Mouse (Mus musculus) embryonic facial prominence, embryonic 10.5 days (tissue): ENCODE data around the gene Esrrb. TPM values are rescaled to one million over a fixed set of nuclear protein-coding genes. Genes with fewer than 3 reads are reported as not detected.

ENCODE experiments used
- DNase-seq: peaks from one replicate; pipeline ENCODE4 v3.0.0-alpha.2; 2017; ENCODE audit warnings: low spot score
- H3K27ac ChIP-seq: fragments of 300-500 bp; sonication (generic); replicated peaks from 2 replicates; pipeline ENCODE4 v1.5.1; 2016; ENCODE audit warnings: mild to moderate bottlenecking
- H3K27me3 ChIP-seq: fragments of 300-500 bp; sonication (generic); replicated peaks from 2 replicates; pipeline ENCODE4 v1.6.1; 2016; ENCODE audit warnings: low read depth, mild to moderate bottlenecking; ENCODE audit not compliant: poor library complexity, severe bottlenecking
- H3K36me3 ChIP-seq: fragments of 300-500 bp; sonication (generic); replicated peaks from 2 replicates; pipeline ENCODE4 v1.6.1; 2016; ENCODE audit warnings: mild to moderate bottlenecking, moderate library complexity
- H3K4me1 ChIP-seq: fragments of 300-500 bp; sonication (generic); 2 replicates; pipeline ENCODE4 v1.6.1; 2016
- H3K4me3 ChIP-seq: fragments of 300-500 bp; sonication (generic); 2 replicates; pipeline ENCODE4 v1.5.1; 2016; ENCODE audit warnings: mild to moderate bottlenecking, moderate library complexity
- H3K9me3 ChIP-seq: fragments of 300-500 bp; sonication (generic); 2 replicates; pipeline ENCODE4 v1.6.1; 2016; ENCODE audit warnings: mild to moderate bottlenecking
- WGBS: fragments of 180-500 bp; shearing (Covaris S2); methylation state at CpG from one replicate; pipeline ENCODE4 v1.1.7; 2016; 5-methylcytosine and 5-hydroxymethylcytosine counted together
- polyA plus RNA-seq: library from polyadenylated mRNA; unstranded; fragments of >200 nt; fragmentation: Nextera tagmentation; extraction: Ambion mirVana; gene quantifications from 2 replicates; pipeline ENCODE4 v1.2.1, GENCODE M21; 2016

Esrrb gene
- polyA plus RNA-seq, 1 experiment from 2014 or later, result 0.20 TPM

GRCm38 (mm10) chr12:86427585-86427984, 66.7 kb downstream of the Esrrb start:
- 58% methylated on average over 2 of the region's 2 CpGs for WGBS
- H3K36me3 ChIP-seq, result no peaks in the 10 kb centered on the region
- H3K27me3 ChIP-seq, result peaks cover 50% of the 10 kb centered on the region

GRCm38 (mm10) chr12:86431671-86432070, 70.8 kb downstream of the Esrrb start:
- Histone ChIP-seq H3K4me3 (no peak overlapping the region), H3K27me3 (peaks cover 24% of the 10 kb centered on the region), H3K9me3 (no peaks in the 10 kb centered on the region), H3K4me1 (peaks cover 20% of the 10 kb centered on the region), H3K36me3 (no peaks in the 10 kb centered on the region), H3K27ac (no peak overlapping the region)
- 80% methylated on average over 5 of the region's 5 CpGs for WGBS
- DNase-seq, result no peak

More at GRCm38 (mm10) chr12:86427585-86427984, 66.7 kb downstream of the Esrrb start:
- Histone ChIP-seq H3K9me3 (no peaks in the 10 kb centered on the region), H3K4me1 (peaks cover 20% of the 10 kb centered on the region; the same call in 1 of the 2 replicates), H3K27ac (no peak overlapping the region), H3K4me3 (no peak overlapping the region)
- DNase-seq, result no peak

GRCm38 (mm10) chr12:86433371-86433821, 72.5 kb downstream of the Esrrb start:
- 5% methylated on average over 13 of the region's 13 CpGs for WGBS
- H3K9me3 ChIP-seq, result no peaks in the 10 kb centered on the region
- no peak overlapping the region for H3K27ac ChIP-seq
- peaks cover 19% of the 10 kb centered on the region for H3K27me3 ChIP-seq
- no peaks in the 10 kb centered on the region for H3K36me3 ChIP-seq
- H3K4me1 ChIP-seq, result peaks cover 10% of the 10 kb centered on the region; the same call in 1 of the 2 replicates
- peak overlapping the region; percentile 46 for H3K4me3 ChIP-seq
- peak; percentile 78 for DNase-seq

- no peaks in the 10 kb centered on the region for H3K36me3 ChIP-seq
- H3K27ac ChIP-seq, result no peak overlapping the region
- no peak for DNase-seq
- 83% methylated on average over 13 of the region's 13 CpGs for WGBS
- peaks cover 3% of the 10 kb centered on the region; the same call in 1 of the 2 replicates for H3K4me1 ChIP-seq
- no peaks in the 10 kb centered on the region for H3K9me3 ChIP-seq
- no peak overlapping the region for H3K4me3 ChIP-seq
- H3K27me3 ChIP-seq, result peaks cover 15% of the 10 kb centered on the region
These were observed 74.7 kb downstream of the Esrrb start for GRCm38 (mm10) chr12:86435651-86436050.

GRCm38 (mm10) chr12:86450848-86451247, 89.9 kb downstream of the Esrrb start:
- no peaks in the 10 kb centered on the region for H3K27me3 ChIP-seq
- H3K4me1 ChIP-seq, result no peaks in the 10 kb centered on the region
- WGBS, result 87% methylated on average over 5 of the region's 5 CpGs

GRCm38 (mm10) chr12:86455009-86455408, 94.1 kb downstream of the Esrrb start:
- Histone ChIP-seq H3K9me3 (peaks cover 6% of the 10 kb centered on the region; the same call in 1 of the 2 replicates), H3K27ac (no peak overlapping the region), H3K27me3 (no peaks in the 10 kb centered on the region), H3K4me3 (no peak overlapping the region), H3K36me3 (no peaks in the 10 kb centered on the region), H3K4me1 (no peaks in the 10 kb centered on the region)
- DNase-seq, result no peak
- 69% methylated on average over 1 of the region's 1 CpGs for WGBS

More at GRCm38 (mm10) chr12:86450848-86451247, 89.9 kb downstream of the Esrrb start:
- H3K9me3 ChIP-seq, result no peaks in the 10 kb centered on the region
- no peak overlapping the region for H3K4me3 ChIP-seq
- no peak for DNase-seq
- H3K27ac ChIP-seq, result no peak overlapping the region
- no peaks in the 10 kb centered on the region for H3K36me3 ChIP-seq

GRCm38 (mm10) chr12:86462742-86463470, 102.0 kb downstream of the Esrrb start:
- Histone ChIP-seq H3K27ac (no peak overlapping the region), H3K27me3 (no peaks in the 10 kb centered on the region), H3K36me3 (no peaks in the 10 kb centered on the region), H3K4me3 (no peak overlapping the region), H3K4me1 (peaks cover 5% of the 10 kb centered on the region), H3K9me3 (peaks cover 6% of the 10 kb centered on the region; the same call in 1 of the 2 replicates)
- no peak for DNase-seq
- 71% methylated on average over 9 of the region's 9 CpGs for WGBS

- no peaks in the 10 kb centered on the region for H3K36me3 ChIP-seq
- peaks cover 5% of the 10 kb centered on the region for H3K4me1 ChIP-seq
- no peak overlapping the region for H3K27ac ChIP-seq
- no peak for DNase-seq
- peaks cover 6% of the 10 kb centered on the region; the same call in 1 of the 2 replicates for H3K9me3 ChIP-seq
- no peaks in the 10 kb centered on the region for H3K27me3 ChIP-seq
- H3K4me3 ChIP-seq, result no peak overlapping the region
- WGBS, result 89% methylated on average over 1 of the region's 1 CpGs
These were observed 103.5 kb downstream of the Esrrb start for GRCm38 (mm10) chr12:86464385-86464784.

- peaks cover 11% of the 10 kb centered on the region for H3K27me3 ChIP-seq
- WGBS, result 54% methylated on average over 4 of the region's 4 CpGs
- no peaks in the 10 kb centered on the region for H3K36me3 ChIP-seq
- no peak overlapping the region for H3K27ac ChIP-seq
- no peak overlapping the region for H3K4me3 ChIP-seq
- H3K4me1 ChIP-seq, result peaks cover 5% of the 10 kb centered on the region
- DNase-seq, result no peak
- H3K9me3 ChIP-seq, result no peaks in the 10 kb centered on the region
These were observed 105.3 kb downstream of the Esrrb start for GRCm38 (mm10) chr12:86466180-86466579.

GRCm38 (mm10) chr12:86469919-86470318, 109.0 kb downstream of the Esrrb start:
- no peak for DNase-seq
- no peaks in the 10 kb centered on the region for H3K9me3 ChIP-seq
- peaks cover 20% of the 10 kb centered on the region for H3K4me1 ChIP-seq
- WGBS, result 54% methylated on average over 23 of the region's 23 CpGs
- H3K4me3 ChIP-seq, result no peak overlapping the region
- no peaks in the 10 kb centered on the region for H3K36me3 ChIP-seq
- H3K27ac ChIP-seq, result no peak overlapping the region
- H3K27me3 ChIP-seq, result peaks cover 17% of the 10 kb centered on the region

- H3K36me3 ChIP-seq, result no peaks in the 10 kb centered on the region
- no peak overlapping the region for H3K4me3 ChIP-seq
- H3K27me3 ChIP-seq, result peaks cover 17% of the 10 kb centered on the region
- H3K9me3 ChIP-seq, result no peaks in the 10 kb centered on the region
- 62% methylated on average over 6 of the region's 6 CpGs for WGBS
- peaks cover 26% of the 10 kb centered on the region for H3K4me1 ChIP-seq
- H3K27ac ChIP-seq, result no peak overlapping the region
- no peak for DNase-seq
These were observed 110.0 kb downstream of the Esrrb start for GRCm38 (mm10) chr12:86470912-86471311.

- Histone ChIP-seq H3K36me3 (no peaks in the 10 kb centered on the region), H3K9me3 (no peaks in the 10 kb centered on the region), H3K4me3 (no peak overlapping the region), H3K27me3 (peaks cover 17% of the 10 kb centered on the region), H3K27ac (no peak overlapping the region), H3K4me1 (peaks cover 21% of the 10 kb centered on the region)
- peak; percentile 44 for DNase-seq
- WGBS, result 47% methylated on average over 12 of the region's 12 CpGs
These were observed 112.7 kb downstream of the Esrrb start for GRCm38 (mm10) chr12:86473630-86474029.

- 86% methylated on average over 7 of the region's 7 CpGs for WGBS
- Histone ChIP-seq H3K27me3 (0 out of 2 replicates have a peak, but pooled peaks cover 6% of the 10 kb centered on the region), H3K36me3 (no peaks in the 10 kb centered on the region), H3K9me3 (no peaks in the 10 kb centered on the region), H3K4me3 (no peak overlapping the region), H3K4me1 (peaks cover 21% of the 10 kb centered on the region), H3K27ac (no peak overlapping the region)
- DNase-seq, result no peak
These were observed 115.1 kb downstream of the Esrrb start for GRCm38 (mm10) chr12:86475994-86476393.
